Mouse (Mus musculus) left cerebral cortex, postnatal 14 days (tissue): ENCODE results near the gene Adpgk. TPM values are rescaled to one million over a fixed set of nuclear protein-coding genes. Genes with fewer than 3 reads are reported as not detected.
A peak's percentile ranks its signal among the peaks of the same experiment; 100 is the strongest.
"Not testable (repeated sequence)": the region's sequence is repeated elsewhere in the genome, so short reads cannot be mapped to it uniquely, and the experiment has no call there.

Experiments
- DNase-seq, 2 experiments: peaks; one replicate each; pipeline ENCODE4 v3.0.0; 2021 to 2022; ENCODE audit warnings: low spot score in 2 of 2, mixed read lengths in 1 of 2
- intact Hi-C: fragments of 180-260 bp; cut with DNase I; formaldehyde crosslinking; loops from one replicate; pipeline ENCODE4 v1.15.1; 2025
- total RNA-seq, 2 experiments: library from RNA; stranded (reverse); gene quantifications; 2 replicates each; pipeline ENCODE4 v1.2.3; 2021

The Adpgk gene
- total RNA-seq, 2 experiments from 2014 or later = 16.0 to 16.1 TPM

- DNase-seq = no peak
- intact Hi-C loops = no loop called here
Measured at GRCm38 (mm10) chr9:59352586-59353252, 61.4 kb downstream of the Adpgk start.

GRCm38 (mm10) chr9:59353253-59353639 lies 61.9 kb downstream of the Adpgk start, which contains the start of gene Bbs4:
TSS of gene Bbs4 (minus strand) at chr9:59353508.
- intact Hi-C loops = no loop called here
- DNase-seq = peak; percentile 76 to 89

GRCm38 (mm10) chr9:59358041-59358440 lies 66.7 kb downstream of the Adpgk start:
- intact Hi-C loops, DNase-seq: not testable (repeated sequence)

GRCm38 (mm10) chr9:59360487-59360886 lies 69.1 kb downstream of the Adpgk start:
- DNase-seq = not testable (repeated sequence)

GRCm38 (mm10) chr9:59369220-59369619 lies 77.9 kb downstream of the Adpgk start:
- no peak for DNase-seq
- intact Hi-C loops = no loop called here

More at GRCm38 (mm10) chr9:59360487-59360886, 69.1 kb downstream of the Adpgk start:
- intact Hi-C loops = not testable (repeated sequence)

GRCm38 (mm10) chr9:59369646-59370045 lies 78.3 kb downstream of the Adpgk start:
- no peak for DNase-seq
- intact Hi-C loops = no loop called here

Other genes starting within 250 kb of the Adpgk start
- 10 to 100 TPM; 38.0 to 44.1 TPM for gene Bbs4, start 62.0 kb downstream of the Adpgk start, total RNA-seq
- gene Arih1, start 195.1 kb downstream of the Adpgk start, total RNA-seq = 100 to 1,000 TPM; 105 to 110 TPM
- 10 to 100 TPM; 40.1 to 43.3 TPM for gene Hexa, start 248.0 kb downstream of the Adpgk start, total RNA-seq
- 1 to 10 TPM; 2.0 to 3.5 TPM for gene Tmem202, start 248.3 kb downstream of the Adpgk start, total RNA-seq